13 mouse cellular contexts compared by ENCODE assay signal in the genomic region with DNA sequence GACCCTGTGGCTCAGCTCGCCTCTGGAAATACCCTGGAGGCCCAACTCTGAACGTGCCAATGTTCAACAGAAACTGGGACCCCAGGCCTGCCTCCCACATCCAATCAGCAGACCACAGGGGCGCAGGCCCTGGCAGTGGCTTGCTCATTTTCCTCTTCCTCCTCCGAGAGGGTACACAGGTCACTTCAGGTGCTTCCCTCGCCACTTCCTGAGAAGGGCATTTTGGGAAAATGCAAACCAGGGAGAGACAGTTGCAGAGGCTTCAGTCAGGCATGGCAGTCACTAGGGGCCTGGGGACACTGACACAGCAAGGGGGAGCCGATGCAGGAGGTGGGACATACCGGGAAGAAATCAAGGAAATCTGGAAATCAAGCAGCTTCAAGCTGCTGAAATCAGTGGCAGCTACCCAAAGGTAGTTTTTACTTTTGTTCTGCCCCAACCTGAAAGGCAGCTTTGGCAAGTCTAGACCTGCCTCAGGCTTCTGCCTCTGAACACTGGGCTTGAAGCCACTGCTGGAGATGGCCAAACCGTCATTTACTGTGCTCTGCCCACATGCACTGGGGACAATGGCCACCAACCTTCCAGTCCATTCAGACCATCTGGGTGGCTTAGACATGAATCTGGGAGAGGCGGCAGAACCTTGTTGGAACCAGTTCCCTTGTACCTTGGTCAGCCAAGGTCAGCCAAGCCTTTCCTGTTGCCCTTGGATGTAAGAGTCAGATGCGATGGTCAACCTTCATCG. TPM values are rescaled to one million over a fixed set of nuclear protein-coding genes. Genes with fewer than 3 reads are reported as not detected.
DNase-seq lines count a peak whose midpoint lies in the region; ATAC-seq and TF ChIP-seq lines count a peak whose summit lies in the region.
"Had no signal": no experiment of that assay in that cellular context is flagged by ENCODE, and none has a peak within 500 bp of the region (broad histone marks: within the 10 kb centered on the region; RNA-seq: fewer than 3 reads in every experiment).

No protein-coding gene starts in this region.

- no peak for ATAC-seq in hindbrain, embryonic 16.5 days
- ATAC-seq in hindbrain, postnatal 0 days: no peak
- ATAC-seq in forebrain, embryonic 13.5 days: no peak
- no peak for ATAC-seq in activated CD4-positive, CD25-positive, alpha-beta regulatory T cell, adult 4 months
- ATAC-seq in intestine, embryonic 15.5 days: no peak

- H3K9ac ChIP-seq in hindbrain, embryonic 16.5 days (ENCODE audit: low read depth, low read length): peak overlapping the region; percentile 19; the same call in 1 of the 2 replicates
- H3K9ac ChIP-seq in hindbrain, postnatal 0 days (replicated peaks; ENCODE audit: low read length): no peak overlapping the region
- peak overlapping the region; percentile 40 for H3K9ac ChIP-seq in forebrain, embryonic 13.5 days
- no peak overlapping the region for H3K9ac ChIP-seq in intestine, embryonic 15.5 days
- H3K9ac ChIP-seq: neural tube, embryonic 15.5 days had no signal

- H3K27me3 ChIP-seq in hindbrain, embryonic 16.5 days (replicated peaks; ENCODE audit: control insufficient read depth, insufficient read depth, low read length): no peaks in the 10 kb centered on the region
- H3K27me3 ChIP-seq in hindbrain, postnatal 0 days (ENCODE audit: insufficient read depth, low read length): no peaks in the 10 kb centered on the region
- no peaks in the 10 kb centered on the region for H3K27me3 ChIP-seq in forebrain, embryonic 13.5 days
- no peaks in the 10 kb centered on the region for H3K27me3 ChIP-seq in intestine, embryonic 15.5 days (replicated peaks)
- H3K27me3 ChIP-seq: neural tube, embryonic 15.5 days had no signal

- no peaks in the 10 kb centered on the region for H3K36me3 ChIP-seq in hindbrain, embryonic 16.5 days (ENCODE audit: control insufficient read depth, insufficient read depth, low read length)
- no peaks in the 10 kb centered on the region for H3K36me3 ChIP-seq in hindbrain, postnatal 0 days (ENCODE audit: insufficient read depth, low read length)
- peaks cover 5% of the 10 kb centered on the region; the same call in 1 of the 2 replicates for H3K36me3 ChIP-seq in forebrain, embryonic 13.5 days (ENCODE audit: poor library complexity, severe bottlenecking)
- no peaks in the 10 kb centered on the region for H3K36me3 ChIP-seq in intestine, embryonic 15.5 days
- H3K36me3 ChIP-seq: neural tube, embryonic 15.5 days had no signal

- H3K4me3 ChIP-seq in hindbrain, embryonic 16.5 days (ENCODE audit: low read length): no peak overlapping the region
- no peak overlapping the region for H3K4me3 ChIP-seq in hindbrain, postnatal 0 days (ENCODE audit: low read length)
- no peak overlapping the region for H3K4me3 ChIP-seq in forebrain, embryonic 13.5 days
- no peak overlapping the region for H3K4me3 ChIP-seq in intestine, embryonic 15.5 days (replicated peaks)
- H3K4me3 ChIP-seq: neural tube, embryonic 15.5 days had no signal

- no peak for TF ChIP-seq CTCF in hindbrain, postnatal 0 days (IDR thresholded peaks at IDR 0.05; ENCODE audit: low read depth)

- no peaks in the 10 kb centered on the region for H3K9me3 ChIP-seq in hindbrain, embryonic 16.5 days (ENCODE audit: control insufficient read depth, low read length)
- H3K9me3 ChIP-seq in hindbrain, postnatal 0 days (ENCODE audit: low read length): no peaks in the 10 kb centered on the region
- no peaks in the 10 kb centered on the region for H3K9me3 ChIP-seq in forebrain, embryonic 13.5 days (replicated peaks)
- no peaks in the 10 kb centered on the region for H3K9me3 ChIP-seq in intestine, embryonic 15.5 days
- H3K9me3 ChIP-seq: neural tube, embryonic 15.5 days had no signal

- 66% methylated on average over 11 of the region's 11 CpGs for WGBS in hindbrain, embryonic 16.5 days
- 67% methylated on average over 11 of the region's 11 CpGs for WGBS in hindbrain, postnatal 0 days
- WGBS in forebrain, embryonic 13.5 days: 67% methylated on average over 11 of the region's 11 CpGs
- 85% methylated on average over 11 of the region's 11 CpGs for WGBS in intestine, embryonic 15.5 days

- peaks cover 2% of the 10 kb centered on the region for H3K4me1 ChIP-seq in hindbrain, embryonic 16.5 days (ENCODE audit: control insufficient read depth, insufficient read depth, low read depth, low read length)
- H3K4me1 ChIP-seq in hindbrain, postnatal 0 days (ENCODE audit: insufficient read depth, low read length): peaks cover 8% of the 10 kb centered on the region; the same call in 1 of the 2 replicates
- H3K4me1 ChIP-seq in forebrain, embryonic 13.5 days: peaks cover 61% of the 10 kb centered on the region
- peaks cover 25% of the 10 kb centered on the region for H3K4me1 ChIP-seq in intestine, embryonic 15.5 days (replicated peaks)

- H3K4me2 ChIP-seq in hindbrain, embryonic 16.5 days (ENCODE audit: low read length): no peak overlapping the region
- H3K4me2 ChIP-seq in hindbrain, postnatal 0 days (ENCODE audit: low read depth, low read length): no peak overlapping the region
- no peak overlapping the region for H3K4me2 ChIP-seq in forebrain, embryonic 13.5 days
- H3K4me2 ChIP-seq in intestine, embryonic 15.5 days (replicated peaks): no peak overlapping the region
- H3K4me2 ChIP-seq: neural tube, embryonic 15.5 days had no signal

- peak overlapping the region; percentile 40; the same call in 1 of the 2 replicates for H3K27ac ChIP-seq in hindbrain, embryonic 16.5 days (ENCODE audit: low read depth, low read length)
- H3K27ac ChIP-seq in hindbrain, postnatal 0 days: no peak overlapping the region
- H3K27ac ChIP-seq in forebrain, embryonic 13.5 days: peak overlapping the region; percentile 81
- no peak overlapping the region for H3K27ac ChIP-seq in intestine, embryonic 15.5 days
- H3K27ac ChIP-seq: macrophage; neural tube, embryonic 15.5 days had no signal

- DNase-seq in hindbrain, postnatal 0 days (ENCODE audit: low spot score): no peak
- DNase-seq in Muller cell, postnatal 12 days (ENCODE audit: inconsistent ontology term): peak; percentile 19
- DNase-seq in kidney, postnatal 36 days: peak; percentile 58 to 75
- no peak for DNase-seq in retina, postnatal 1 day
- DNase-seq: adrenal gland, postnatal 25 days; cerebellum, postnatal 25 days; layer of hippocampus, adult 9-11 months had no signal

RNA-seq across cellular contexts. Expression of a gene that starts 13.1 kb away (rescaled TPM):
- 59.4 and 72.2 TPM in 2 replicates for polyA plus RNA-seq in hindbrain, embryonic 16.5 days (2015; fragmentation: Nextera tagmentation; extraction: Ambion mirVana)
- total RNA-seq in hindbrain, postnatal 0 days (2014; rRNA removed): 137 and 142 TPM in 2 replicates
- 60.6 and 64.3 TPM in 2 replicates for polyA plus RNA-seq in hindbrain, postnatal 0 days (2015; fragmentation: Nextera tagmentation; extraction: Ambion mirVana)
- polyA plus RNA-seq in forebrain, embryonic 13.5 days (2015; fragmentation: Nextera tagmentation; extraction: Ambion mirVana): 72.5 and 74.0 TPM in 2 replicates
- 10 to 100 TPM; 35.3 to 49.7 TPM for polyA plus RNA-seq in activated CD4-positive, CD25-positive, alpha-beta regulatory T cell, adult 4 months (2017; shearing (Covaris generic))
- 53.1 and 54.2 TPM in 2 replicates for polyA plus RNA-seq in intestine, embryonic 15.5 days (2015; fragmentation: Nextera tagmentation; extraction: Ambion mirVana)

Comparison
In these comparisons a context has a peak if more than half of its experiments do, and no peak if none do; other contexts are left out.
1. H3K27ac ChIP-seq: peak in hindbrain, embryonic 16.5 days (single experiment) and forebrain, embryonic 13.5 days (single experiment); none in hindbrain, postnatal 0 days (single experiment) and intestine, embryonic 15.5 days (single experiment).
2. H3K9ac ChIP-seq: peak in hindbrain, embryonic 16.5 days (single experiment) and forebrain, embryonic 13.5 days (single experiment); none in hindbrain, postnatal 0 days (single experiment) and intestine, embryonic 15.5 days (single experiment).
3. DNase-seq: peak in Muller cell, postnatal 12 days (single experiment) and kidney, postnatal 36 days (2 of 2); none in hindbrain, postnatal 0 days (single experiment) and retina, postnatal 1 day (single experiment).